Mouse (Mus musculus): ENCODE data around the gene Gbx2.

DNA sequence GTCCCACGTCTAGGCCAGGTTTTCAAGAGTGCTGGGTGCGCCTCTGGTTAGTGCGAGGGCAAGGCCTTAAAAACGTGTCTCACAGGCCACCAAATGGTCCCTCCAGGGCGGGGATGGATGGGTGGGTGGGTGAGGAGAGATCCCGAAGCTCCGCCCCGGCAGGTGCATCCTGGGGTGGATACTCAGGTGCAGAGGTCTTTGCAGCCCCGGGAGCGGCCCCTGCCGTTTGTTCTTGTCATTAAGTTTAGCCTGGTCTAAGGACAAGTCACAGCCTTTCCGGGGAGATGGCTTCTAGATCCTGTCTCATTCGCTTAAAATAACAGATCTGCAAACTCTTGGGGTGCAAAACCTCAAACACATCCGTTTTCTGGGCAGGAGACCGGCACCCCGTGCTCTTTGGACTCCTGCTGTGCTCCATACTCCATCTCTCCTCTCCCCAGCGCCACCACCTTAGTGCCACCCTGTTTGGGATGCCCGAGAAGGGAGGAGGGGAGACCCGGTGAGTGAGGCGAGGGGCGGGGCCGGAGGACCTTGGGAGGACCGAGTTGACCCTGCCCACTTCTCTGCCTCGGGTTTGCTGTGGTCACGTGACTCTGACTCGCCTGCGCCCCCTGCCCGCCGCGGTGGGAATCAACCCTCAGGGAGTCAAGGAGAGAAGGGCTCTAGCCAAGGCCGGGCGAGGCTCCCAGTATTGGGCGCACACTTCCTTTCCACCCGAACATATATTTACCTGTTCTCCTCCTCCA lies 9.2 kb upstream of the Gbx2 start:
- no peak for TF ChIP-seq GATA1 (IDR thresholded peaks at IDR 0.05; ENCODE audit: borderline replicate concordance, low read length)
- TF ChIP-seq FLI1 (IDR thresholded peaks at IDR 0.05; ENCODE audit: low read length) = no peak
